Mouse (Mus musculus) hindbrain, embryonic 16.5 days (tissue): ENCODE measurements at regions not wholly inside any gene's neighbourhood (a gene's known extent, or its start where the extent isn't known, plus 50 kb on each side); places are given as distances from the start of the nearest gene placed in this dataset.

Experiments used
- ATAC-seq: fragments of 200-750 bp; cut with Nextera tagmentation; 2 replicates; pipeline ENCODE4 v1.8.0; 2017; ENCODE audit warnings: moderate TSS enrichment, moderate library complexity
- H3K27ac ChIP-seq: fragments of 300-500 bp; sonication (generic); 2 replicates; pipeline ENCODE4 v1.5.1; 2014; ENCODE audit warnings: low read depth, mild to moderate bottlenecking, control low read depth, low read length, moderate library complexity
- H3K27me3 ChIP-seq: fragments of 300-500 bp; sonication (generic); replicated peaks from 2 replicates; pipeline ENCODE4 v1.6.1; 2014; ENCODE audit warnings: low read length; ENCODE audit not compliant: control insufficient read depth, insufficient read depth
- H3K36me3 ChIP-seq: fragments of 300-500 bp; sonication (generic); 2 replicates; pipeline ENCODE4 v1.6.1; 2014; ENCODE audit warnings: mild to moderate bottlenecking, low read length, moderate library complexity, mixed read lengths; ENCODE audit not compliant: control insufficient read depth, insufficient read depth
- H3K4me1 ChIP-seq: fragments of 300-500 bp; sonication (generic); 2 replicates; pipeline ENCODE4 v1.6.1; 2014; ENCODE audit warnings: low read depth, low read length; ENCODE audit not compliant: control insufficient read depth, insufficient read depth
- H3K4me2 ChIP-seq: fragments of 300-500 bp; sonication (generic); 2 replicates; pipeline ENCODE4 v1.6.1; 2014; ENCODE audit warnings: mild to moderate bottlenecking, low read length, control low read depth, moderate library complexity
- H3K4me3 ChIP-seq: fragments of 300-500 bp; sonication (generic); 2 replicates; pipeline ENCODE4 v1.5.1; 2014; ENCODE audit warnings: mild to moderate bottlenecking, low read length, control low read depth, moderate library complexity
- H3K9ac ChIP-seq: fragments of 300-500 bp; sonication (generic); 2 replicates; pipeline ENCODE4 v1.6.1; 2014; ENCODE audit warnings: low read depth, mild to moderate bottlenecking, control low read depth, low read length, moderate library complexity
- H3K9me3 ChIP-seq: fragments of 300-500 bp; sonication (generic); 2 replicates; pipeline ENCODE4 v1.6.1; 2014; ENCODE audit warnings: mild to moderate bottlenecking, low read length, moderate library complexity; ENCODE audit not compliant: control insufficient read depth
- WGBS: fragments of 180-500 bp; shearing (Covaris S2); extraction: QIAGEN DNeasy Blood & Tissue Kit; methylation state at CpG from one replicate; pipeline ENCODE4 v1.1.7; 2014; 5-methylcytosine and 5-hydroxymethylcytosine counted together

DNA sequence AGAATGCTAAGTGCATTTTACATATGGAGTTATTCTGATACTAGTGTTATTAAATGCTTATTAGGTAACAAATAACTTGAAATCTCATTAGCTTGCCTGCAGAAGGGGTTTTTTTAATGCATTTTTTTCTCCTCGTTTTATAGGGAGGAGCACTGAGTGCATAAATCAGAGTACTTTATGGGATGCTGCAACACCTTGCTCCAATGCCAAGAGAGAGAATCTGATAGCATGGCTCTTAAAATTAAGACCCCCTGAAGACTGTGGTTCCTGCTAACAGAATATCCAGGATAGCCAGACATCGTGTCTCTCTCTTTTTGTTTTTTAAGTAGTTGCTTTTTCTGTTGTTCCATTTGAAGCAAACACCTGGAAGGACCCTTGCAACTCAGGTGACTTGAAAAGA, 100.8 kb upstream of the Rnaseh2b start:
- WGBS, result 84% methylated on average over 2 of the region's 2 CpGs
- Histone ChIP-seq H3K4me3 (no peak overlapping the region), H3K9me3 (no peaks in the 10 kb centered on the region), H3K27me3 (no peaks in the 10 kb centered on the region), H3K4me1 (no peaks in the 10 kb centered on the region), H3K36me3 (no peaks in the 10 kb centered on the region), H3K9ac (no peak overlapping the region), H3K27ac (no peak overlapping the region), H3K4me2 (no peak overlapping the region)
- no peak for ATAC-seq

GRCm38 (mm10) chr14:62192814-62193213, 99.6 kb upstream of the Rnaseh2b start:
- ATAC-seq, result no peak
- 34% methylated on average over 8 of the region's 8 CpGs for WGBS

GRCm38 (mm10) chr14:62193371-62193770, 99.0 kb upstream of the Rnaseh2b start:
- H3K9ac ChIP-seq, result no peak overlapping the region
- no peak for ATAC-seq
- no peaks in the 10 kb centered on the region for H3K4me1 ChIP-seq
- H3K9me3 ChIP-seq, result no peaks in the 10 kb centered on the region
- H3K27ac ChIP-seq, result no peak overlapping the region
- no peak overlapping the region for H3K4me2 ChIP-seq
- H3K4me3 ChIP-seq, result no peak overlapping the region
- H3K27me3 ChIP-seq, result no peaks in the 10 kb centered on the region
- H3K36me3 ChIP-seq, result no peaks in the 10 kb centered on the region
- 39% methylated on average over 4 of the region's 4 CpGs for WGBS

More at GRCm38 (mm10) chr14:62192814-62193213, 99.6 kb upstream of the Rnaseh2b start:
- Histone ChIP-seq H3K27ac (no peak overlapping the region), H3K9me3 (no peaks in the 10 kb centered on the region), H3K36me3 (no peaks in the 10 kb centered on the region), H3K27me3 (no peaks in the 10 kb centered on the region), H3K4me2 (no peak overlapping the region), H3K4me3 (no peak overlapping the region), H3K9ac (no peak overlapping the region), H3K4me1 (no peaks in the 10 kb centered on the region)

DNA sequence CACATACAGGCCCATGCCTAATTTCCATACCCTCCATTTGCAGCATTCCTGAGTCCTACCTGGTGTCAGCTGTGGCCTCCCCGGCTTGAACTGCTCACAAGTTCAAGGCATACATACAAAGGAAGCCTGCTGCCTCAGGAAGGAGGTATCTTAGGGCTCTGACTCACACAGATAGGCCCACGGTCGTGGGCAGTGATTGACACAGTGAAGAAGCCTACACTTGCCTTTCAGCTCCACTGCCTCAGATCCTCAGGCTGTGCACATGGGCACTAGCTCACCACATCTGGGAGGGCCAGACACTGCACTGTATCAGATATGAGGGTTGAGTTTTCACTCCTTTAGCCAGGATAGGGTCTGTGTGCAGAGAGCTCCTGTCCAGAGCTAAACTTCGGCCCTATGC, 95.6 kb upstream of the Rnaseh2b start:
- H3K9ac ChIP-seq, result no peak overlapping the region
- H3K4me2 ChIP-seq, result no peak overlapping the region
- ATAC-seq, result no peak
- no peaks in the 10 kb centered on the region for H3K36me3 ChIP-seq
- H3K27me3 ChIP-seq, result no peaks in the 10 kb centered on the region
- no peak overlapping the region for H3K27ac ChIP-seq
- 70% methylated on average over 4 of the region's 4 CpGs for WGBS
- H3K4me1 ChIP-seq, result no peaks in the 10 kb centered on the region
- no peaks in the 10 kb centered on the region for H3K9me3 ChIP-seq
- H3K4me3 ChIP-seq, result no peak overlapping the region

- ATAC-seq, result no peak
- Histone ChIP-seq H3K4me2 (no peak overlapping the region), H3K27me3 (no peaks in the 10 kb centered on the region), H3K27ac (no peak overlapping the region), H3K9me3 (no peaks in the 10 kb centered on the region), H3K4me1 (no peaks in the 10 kb centered on the region), H3K4me3 (no peak overlapping the region), H3K9ac (no peak overlapping the region), H3K36me3 (no peaks in the 10 kb centered on the region)
- WGBS, result 57% methylated on average over 6 of the region's 6 CpGs
Observed at GRCm38 (mm10) chr14:62198476-62199190, 93.8 kb upstream of the Rnaseh2b start.

GRCm38 (mm10) chr14:62215071-62215470, 77.3 kb upstream of the Rnaseh2b start:
- Histone ChIP-seq H3K9ac (no peak overlapping the region), H3K27me3 (no peaks in the 10 kb centered on the region), H3K9me3 (no peaks in the 10 kb centered on the region), H3K4me2 (no peak overlapping the region), H3K27ac (no peak overlapping the region), H3K36me3 (no peaks in the 10 kb centered on the region), H3K4me1 (no peaks in the 10 kb centered on the region), H3K4me3 (no peak overlapping the region)
- 72% methylated on average over 1 of the region's 1 CpGs for WGBS
- ATAC-seq, result no peak

- WGBS, result 91% methylated on average over 1 of the region's 1 CpGs
- no peak overlapping the region for H3K27ac ChIP-seq
- no peak for ATAC-seq
- no peak overlapping the region for H3K4me2 ChIP-seq
- no peaks in the 10 kb centered on the region for H3K9me3 ChIP-seq
- H3K9ac ChIP-seq, result no peak overlapping the region
- H3K4me3 ChIP-seq, result no peak overlapping the region
- H3K36me3 ChIP-seq, result no peaks in the 10 kb centered on the region
- no peaks in the 10 kb centered on the region for H3K4me1 ChIP-seq
- H3K27me3 ChIP-seq, result no peaks in the 10 kb centered on the region
Observed at GRCm38 (mm10) chr14:62216995-62217394, 75.4 kb upstream of the Rnaseh2b start.

DNA sequence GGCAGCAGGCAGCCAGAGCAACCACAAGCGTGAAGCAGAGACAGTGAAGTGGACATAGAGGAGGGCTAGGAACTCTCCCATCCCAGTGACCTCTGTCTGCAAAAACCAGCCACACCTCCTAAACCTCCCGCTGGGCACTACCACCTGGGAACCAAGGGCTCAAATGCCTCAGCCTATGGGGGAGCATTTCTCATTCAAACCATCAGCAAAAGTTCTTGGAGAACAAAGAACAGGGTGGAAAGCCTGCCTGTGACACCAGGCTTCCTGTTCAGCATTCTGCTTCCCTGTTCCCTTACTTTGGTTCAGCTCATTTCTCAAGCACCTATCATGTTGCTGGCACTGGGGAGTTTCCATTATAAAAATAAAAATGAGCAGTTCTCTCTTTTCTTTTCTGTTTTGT, 74.4 kb upstream of the Rnaseh2b start:
- Histone ChIP-seq H3K9ac (no peak overlapping the region), H3K27ac (no peak overlapping the region), H3K4me1 (no peaks in the 10 kb centered on the region), H3K4me2 (no peak overlapping the region), H3K9me3 (no peaks in the 10 kb centered on the region), H3K4me3 (no peak overlapping the region), H3K27me3 (no peaks in the 10 kb centered on the region), H3K36me3 (no peaks in the 10 kb centered on the region)
- no peak for ATAC-seq
- 80% methylated on average over 2 of the region's 2 CpGs for WGBS

- Histone ChIP-seq H3K4me1 (no peaks in the 10 kb centered on the region), H3K9me3 (no peaks in the 10 kb centered on the region), H3K4me2 (no peak overlapping the region), H3K27ac (no peak overlapping the region), H3K27me3 (no peaks in the 10 kb centered on the region), H3K9ac (no peak overlapping the region), H3K36me3 (no peaks in the 10 kb centered on the region), H3K4me3 (no peak overlapping the region)
- 39% methylated on average over 2 of the region's 2 CpGs for WGBS
- ATAC-seq, result no peak
Observed at GRCm38 (mm10) chr14:62218716-62219115, 73.7 kb upstream of the Rnaseh2b start.

- Histone ChIP-seq H3K27me3 (no peaks in the 10 kb centered on the region), H3K36me3 (no peaks in the 10 kb centered on the region), H3K9ac (no peak overlapping the region), H3K4me2 (no peak overlapping the region), H3K27ac (no peak overlapping the region), H3K9me3 (no peaks in the 10 kb centered on the region), H3K4me3 (no peak overlapping the region), H3K4me1 (no peaks in the 10 kb centered on the region)
- 93% methylated on average over 4 of the region's 4 CpGs for WGBS
- ATAC-seq, result no peak
Observed at GRCm38 (mm10) chr14:62220770-62221169, 71.6 kb upstream of the Rnaseh2b start.
